Mouse (Mus musculus) testis, postnatal 14 days (tissue): ENCODE data around the gene Gm20390.
A peak's percentile ranks its signal among the peaks of the same experiment; 100 is the strongest.

Experiments used
- DNase-seq: peaks from one replicate; pipeline ENCODE4 v3.0.0; 2021; ENCODE audit warnings: low spot score

Gene Gm20390

GRCm38 (mm10) chr11:93968005-93968847 is at the start of gene Gm20390, which contains the start of gene Nme1:
Gm20390 (minus strand) TSS chr11:93968293.
Nme1 (minus strand) TSS chr11:93968521.
- peak; percentile 94 for DNase-seq

- DNase-seq, result no peak
Observed at GRCm38 (mm10) chr11:94003346-94003745, 35.3 kb upstream of the Gm20390 start.

- DNase-seq, result no peak
Observed at GRCm38 (mm10) chr11:93999276-93999675, 31.2 kb upstream of the Gm20390 start.

- peak; percentile 42 for DNase-seq
Observed at GRCm38 (mm10) chr11:93997141-93997775, 29.2 kb upstream of the Gm20390 start.

GRCm38 (mm10) chr11:93996306-93997140 is 28.4 kb upstream of the Gm20390 start:
- peak; percentile 75 for DNase-seq

GRCm38 (mm10) chr11:93995720-93996305 is 27.7 kb upstream of the Gm20390 start, which contains the start of gene Spag9:
Spag9 (plus strand) TSS chr11:93996091.
- peak; percentile 93 for DNase-seq

- peak; percentile 83 for DNase-seq
Observed at GRCm38 (mm10) chr11:93995111-93995719, 27.1 kb upstream of the Gm20390 start.

GRCm38 (mm10) chr11:93994531-93994930 is 26.4 kb upstream of the Gm20390 start:
- no peak for DNase-seq

- no peak for DNase-seq
Observed at GRCm38 (mm10) chr11:93988328-93989062, 20.4 kb upstream of the Gm20390 start.

- no peak for DNase-seq
Observed at GRCm38 (mm10) chr11:93987625-93988327, 19.7 kb upstream of the Gm20390 start.

- DNase-seq, result no peak
Observed at GRCm38 (mm10) chr11:93987026-93987425, 18.9 kb upstream of the Gm20390 start.

- DNase-seq, result no peak
Observed at GRCm38 (mm10) chr11:93986298-93986697, 18.2 kb upstream of the Gm20390 start.

- no peak for DNase-seq
Observed at GRCm38 (mm10) chr11:93985265-93985664, 17.2 kb upstream of the Gm20390 start.

- no peak for DNase-seq
Observed at GRCm38 (mm10) chr11:93984619-93985018, 16.5 kb upstream of the Gm20390 start.

GRCm38 (mm10) chr11:93979502-93980049 is 11.5 kb upstream of the Gm20390 start:
- no peak for DNase-seq

GRCm38 (mm10) chr11:93972951-93973350 is 4.9 kb upstream of the Gm20390 start:
- DNase-seq, result no peak

GRCm38 (mm10) chr11:93969799-93970198 is 1.7 kb upstream of the Gm20390 start:
- no peak for DNase-seq

- DNase-seq, result no peak
Observed at GRCm38 (mm10) chr11:93969171-93969570, 1.1 kb upstream of the Gm20390 start.

GRCm38 (mm10) chr11:93968848-93969128 is 695 bp upstream of the Gm20390 start:
- DNase-seq, result no peak

GRCm38 (mm10) chr11:93967381-93967780 is 712 bp downstream of the Gm20390 start:
- no peak for DNase-seq
